Mouse (Mus musculus) 3134 (cell line): ENCODE data around the gene Nsl1.
A peak's percentile ranks its signal among the peaks of the same experiment; 100 is the strongest.
"Not testable (repeated sequence)": the region's sequence is repeated elsewhere in the genome, so short reads cannot be mapped to it uniquely, and the experiment has no call there.

Experiments used
- DNase-seq: peaks from one replicate; pipeline ENCODE4 v3.0.0-alpha.2; 2011; ENCODE audit warnings: low spot score; ENCODE audit not compliant: insufficient read length; ENCODE audit errors: extremely low read depth

Nsl1 gene

GRCm38 (mm10) chr1:191062781-191063485 is at the start of gene Nsl1, which contains the start of gene Tatdn3:
Gene Nsl1, plus strand, starts transcription at chr1:191063012.
Gene Tatdn3, minus strand, starts transcription at chr1:191062932.
- DNase-seq, result peak; percentile 92

DNA sequence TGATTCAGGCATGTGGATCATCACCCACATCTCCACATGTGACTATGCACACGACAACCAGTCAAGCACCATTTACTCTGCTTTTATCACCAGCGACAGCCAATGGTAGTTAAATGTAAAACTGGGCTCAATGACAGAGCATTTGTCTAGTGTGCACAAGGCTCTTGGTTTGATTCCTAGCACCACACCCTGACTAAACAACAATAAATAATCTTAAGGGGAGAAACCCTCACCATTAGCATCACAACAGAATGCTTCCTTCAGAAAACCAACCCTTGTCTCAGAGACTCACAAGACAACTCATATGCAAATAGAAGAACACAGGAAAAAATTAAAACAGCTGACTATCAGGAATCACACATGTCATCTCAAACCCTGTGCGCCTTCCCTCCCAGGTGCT is 48.5 kb upstream of the Nsl1 start:
- DNase-seq, result no peak

DNA sequence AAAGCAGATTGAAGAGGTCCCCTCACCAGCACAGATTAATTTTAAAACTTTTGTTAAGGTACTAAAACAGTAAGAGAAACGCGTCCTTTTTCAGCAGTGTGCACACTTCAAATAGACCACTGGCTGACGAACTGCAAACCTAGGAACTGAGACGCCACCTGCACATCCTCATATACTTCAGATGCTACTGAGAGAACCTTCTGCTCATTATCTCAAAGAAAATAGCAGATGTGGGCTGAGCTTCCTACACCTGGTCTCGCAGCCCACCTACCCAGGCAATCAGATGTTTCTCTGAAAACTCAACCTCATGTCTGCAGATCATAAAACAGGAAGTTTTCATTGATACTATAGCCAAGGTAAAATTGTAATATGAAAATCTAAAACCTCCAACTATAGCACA is 43.0 kb upstream of the Nsl1 start:
- no peak for DNase-seq

DNA sequence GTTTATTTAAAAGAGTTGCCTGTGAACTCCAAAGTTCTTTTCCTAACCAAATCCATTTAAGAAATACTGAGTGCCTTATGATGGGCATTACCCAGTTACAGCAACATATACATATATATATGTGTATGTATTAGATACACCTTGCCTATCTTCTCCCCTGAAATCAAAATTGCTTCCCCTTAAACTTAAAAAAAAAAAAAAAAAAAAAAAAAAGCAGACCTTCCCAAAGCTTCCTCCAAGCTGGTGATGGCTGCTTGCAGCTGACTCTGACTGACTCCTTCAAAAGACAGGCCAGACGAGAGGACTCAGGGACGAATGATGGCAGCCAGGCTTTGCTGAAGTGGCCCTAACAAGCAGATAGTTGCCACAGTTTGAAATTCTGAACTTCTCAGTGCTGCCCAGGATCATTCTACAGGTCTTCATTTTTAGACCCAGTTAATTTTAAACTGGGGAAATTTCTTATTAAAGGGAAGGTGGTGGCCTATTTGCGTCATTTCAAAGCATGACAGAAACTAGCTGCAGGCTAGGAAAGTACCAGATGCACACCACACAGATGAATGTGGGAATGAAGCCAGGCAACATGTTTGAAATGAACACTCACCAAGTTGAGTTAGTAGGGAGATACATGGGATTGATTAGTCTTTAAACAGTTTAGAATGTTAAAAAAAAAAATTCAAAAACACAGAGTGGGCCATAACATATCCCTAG is 42.4 kb upstream of the Nsl1 start:
- DNase-seq, result no peak

DNA sequence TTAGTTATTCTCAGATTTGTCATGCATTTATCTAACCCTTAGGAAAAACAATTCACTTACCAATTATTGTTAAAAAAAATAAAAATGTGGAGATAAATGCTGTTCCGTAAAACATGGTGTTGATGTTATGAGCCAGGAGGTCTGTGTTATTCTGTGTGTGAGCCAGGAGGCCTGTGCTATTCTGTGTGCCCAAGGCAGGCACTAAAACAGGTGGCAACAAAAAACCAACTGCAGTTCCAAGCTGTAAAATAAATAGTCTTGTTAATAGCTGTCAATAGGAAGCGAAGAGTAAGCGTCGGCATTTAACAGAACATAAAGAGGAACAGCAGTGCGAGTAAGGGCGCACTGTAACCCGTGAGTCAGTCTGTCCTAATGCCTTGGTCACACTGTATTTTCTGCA is 41.8 kb upstream of the Nsl1 start:
- DNase-seq, result no peak

DNA sequence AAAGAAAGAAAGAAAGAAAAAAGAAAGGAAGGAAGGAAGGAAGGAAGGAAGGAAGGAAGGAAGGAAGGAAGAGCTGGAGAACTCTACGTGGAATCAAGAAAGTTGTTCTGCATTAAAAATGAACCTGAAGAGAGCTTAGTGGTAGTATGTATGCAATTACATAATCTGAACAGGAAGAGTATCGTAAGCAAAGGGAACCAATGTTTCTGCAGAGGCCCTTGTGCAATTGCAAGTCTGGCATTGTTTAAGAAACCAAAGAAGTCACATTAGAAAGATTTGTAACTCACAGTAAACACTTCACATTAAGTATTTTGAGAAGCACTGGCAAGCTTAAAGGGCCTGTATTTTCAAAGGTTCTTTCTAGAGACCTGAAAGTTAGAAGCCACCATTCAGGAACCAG is 39.7 kb upstream of the Nsl1 start:
- no peak for DNase-seq

- not testable (repeated sequence) for DNase-seq
Measured at GRCm38 (mm10) chr1:191023806-191024205, 39.0 kb upstream of the Nsl1 start.

- peak; percentile 77 for DNase-seq
Measured at GRCm38 (mm10) chr1:191025016-191026012, 37.5 kb upstream of the Nsl1 start.

- DNase-seq, result peak; percentile 99
Measured at GRCm38 (mm10) chr1:191026021-191026713, 36.6 kb upstream of the Nsl1 start, which contains the start of gene Flvcr1. Gene Flvcr1, minus strand, starts transcription at chr1:191026158.

DNA sequence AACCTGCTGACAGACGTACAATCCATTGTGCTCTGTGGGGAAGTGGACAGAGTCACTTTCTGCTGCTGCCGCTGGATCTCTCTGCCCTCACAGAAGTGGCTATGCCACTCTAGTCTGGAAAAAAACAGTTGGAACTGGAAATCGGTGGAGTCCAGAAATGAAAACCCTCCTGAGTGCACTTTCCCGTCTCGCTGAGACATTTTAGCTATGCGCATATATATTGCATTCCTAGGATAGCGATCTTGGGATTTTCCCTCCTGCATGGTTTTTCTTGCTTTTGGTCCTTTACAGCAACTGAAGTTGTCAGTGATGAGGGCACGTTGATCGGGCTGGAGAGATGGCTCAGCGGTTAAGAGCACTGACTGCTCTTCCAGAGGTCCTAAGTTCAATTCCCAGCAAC is 32.6 kb upstream of the Nsl1 start:
- no peak for DNase-seq

DNA sequence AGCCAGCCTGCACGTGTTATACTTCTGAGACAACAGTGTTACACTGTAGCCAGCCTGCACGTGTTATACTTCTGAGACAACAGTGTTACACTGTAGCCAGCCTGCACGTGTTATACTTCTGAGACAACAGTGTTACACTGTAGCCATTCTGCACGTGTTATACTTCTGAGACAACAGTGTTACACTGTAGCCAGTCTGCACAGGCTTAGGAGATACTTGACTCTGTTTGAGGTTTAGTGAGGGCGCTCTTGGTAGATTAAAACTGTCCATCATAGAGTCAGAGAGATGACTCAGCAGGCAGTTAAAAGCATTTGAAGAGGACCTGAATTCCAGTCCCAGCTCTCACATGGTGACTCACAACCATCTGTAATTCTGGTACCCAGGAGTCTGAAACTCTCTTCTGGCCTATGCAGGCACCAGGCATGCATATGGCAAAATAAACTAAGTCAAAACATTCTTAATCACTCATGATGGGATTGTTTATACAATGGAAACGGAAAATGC is 31.8 kb upstream of the Nsl1 start:
- DNase-seq, result peak; percentile 67

DNA sequence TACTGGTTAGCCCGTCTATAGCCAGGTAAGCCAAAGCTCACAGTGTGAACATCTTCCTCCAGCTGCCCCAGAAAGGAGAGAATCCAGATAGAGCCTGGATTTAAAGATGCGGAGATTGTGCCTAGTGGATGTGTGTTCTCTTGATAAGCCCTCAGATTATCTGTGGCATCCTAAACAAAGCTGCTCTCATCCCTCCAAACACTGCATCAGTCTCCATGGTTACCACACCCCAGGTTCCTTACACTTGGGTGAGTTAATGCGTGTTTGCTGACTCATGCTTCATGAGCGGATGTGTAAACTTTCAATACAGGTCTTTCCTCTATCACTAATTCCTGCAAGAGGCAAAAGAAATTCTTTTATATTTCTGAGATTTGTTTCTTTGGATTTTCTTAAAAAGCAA is 27.2 kb upstream of the Nsl1 start:
- peak; percentile 30 for DNase-seq

DNA sequence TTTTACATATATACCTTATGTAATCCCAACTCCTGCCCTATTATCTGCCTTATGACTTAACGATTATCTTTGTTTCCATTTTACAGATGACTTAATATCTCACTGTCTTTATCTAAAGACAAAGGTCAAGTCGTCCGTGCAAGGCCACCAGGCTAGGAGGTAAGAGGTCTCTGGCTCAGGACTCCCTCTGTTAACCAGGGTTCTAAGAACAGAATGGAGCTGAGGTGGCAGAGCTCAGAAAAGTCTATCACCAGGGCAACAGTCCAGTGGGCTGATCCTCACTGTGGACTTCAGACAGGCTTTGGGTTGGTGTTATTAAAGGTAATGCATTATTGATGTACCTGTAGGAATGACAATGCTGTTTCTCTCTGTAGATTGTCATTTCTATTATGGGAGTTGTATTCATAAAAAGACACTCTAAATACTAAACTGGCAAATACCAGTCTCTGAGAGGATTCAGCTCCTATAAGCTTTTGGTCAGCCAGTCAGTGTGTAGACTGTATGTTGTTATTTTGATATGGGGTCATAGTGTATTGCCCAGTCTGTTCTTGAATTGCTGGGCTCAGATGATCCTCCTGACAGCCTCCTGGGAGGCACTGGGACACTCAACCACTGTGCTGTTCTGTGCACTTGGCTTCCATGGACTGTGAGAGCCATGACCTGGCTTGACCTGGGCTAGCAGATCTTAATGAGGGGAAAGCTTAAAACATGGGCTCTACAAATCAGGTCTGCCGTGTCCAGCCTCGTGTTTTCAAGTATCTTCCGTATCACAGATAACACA is 26.1 kb upstream of the Nsl1 start, which contains the start of gene Spata45:
Gene Spata45 (plus strand): TSS at position 86 of the 781 bp plus-strand sequence.
- DNase-seq, result no peak

DNA sequence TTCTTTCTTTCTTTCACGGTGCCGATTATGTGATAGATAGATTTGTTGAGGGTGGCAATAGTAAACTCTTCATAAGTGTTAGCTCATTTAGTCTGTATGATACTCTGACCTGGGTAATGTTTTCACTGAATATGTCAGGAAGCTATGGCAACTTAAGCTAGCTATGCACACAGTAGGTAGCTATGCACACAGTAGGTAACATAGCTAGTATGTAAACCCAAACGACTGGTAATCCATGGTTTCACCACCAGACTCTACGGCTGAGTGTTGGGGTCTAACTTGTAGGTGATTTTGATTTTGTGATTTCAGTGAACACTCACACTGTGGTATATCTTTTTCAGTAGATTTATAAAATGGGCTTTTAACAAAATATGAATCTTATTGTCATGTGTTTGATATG is 24.8 kb upstream of the Nsl1 start:
- no peak for DNase-seq

DNA sequence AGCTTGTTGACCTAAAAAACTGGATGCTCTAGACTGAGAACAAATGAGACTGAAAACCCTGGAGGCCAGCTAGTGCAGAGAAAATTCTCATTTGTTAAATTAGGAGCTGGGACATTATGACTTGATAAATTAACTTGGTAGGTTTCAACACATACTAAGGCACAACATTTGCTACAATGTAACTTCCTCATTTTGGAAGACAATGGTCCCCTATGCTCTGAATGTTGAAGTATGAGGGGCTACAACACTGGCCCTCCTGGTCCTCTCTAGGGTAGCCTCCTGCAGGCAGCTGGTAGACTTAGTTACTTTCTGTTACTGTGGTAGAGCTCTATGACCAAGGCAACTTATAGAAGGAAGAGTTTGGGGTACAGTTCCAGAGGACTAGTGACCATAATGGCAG is 21.5 kb upstream of the Nsl1 start:
- no peak for DNase-seq

- DNase-seq, result no peak
Measured at GRCm38 (mm10) chr1:191042106-191042505, 20.7 kb upstream of the Nsl1 start.

DNA sequence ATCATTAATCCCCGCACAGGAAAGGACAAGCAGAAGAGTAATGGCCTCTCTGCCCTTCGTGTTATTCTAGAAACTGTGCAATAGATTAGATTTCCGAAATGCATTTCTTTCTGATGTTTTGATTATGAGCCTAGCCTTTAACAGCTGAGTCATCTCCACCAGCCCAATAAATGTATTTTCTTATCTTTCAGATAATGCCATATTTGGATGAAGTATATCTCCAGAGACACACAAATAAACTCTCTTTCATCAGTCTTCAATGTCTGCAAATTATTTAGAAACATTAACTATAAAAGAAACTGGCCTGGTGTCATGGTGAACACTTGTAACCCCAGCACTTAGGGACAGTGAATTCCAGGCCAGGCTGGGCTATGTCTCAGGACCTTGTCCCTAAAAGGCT is 20.1 kb upstream of the Nsl1 start:
- DNase-seq, result no peak

DNA sequence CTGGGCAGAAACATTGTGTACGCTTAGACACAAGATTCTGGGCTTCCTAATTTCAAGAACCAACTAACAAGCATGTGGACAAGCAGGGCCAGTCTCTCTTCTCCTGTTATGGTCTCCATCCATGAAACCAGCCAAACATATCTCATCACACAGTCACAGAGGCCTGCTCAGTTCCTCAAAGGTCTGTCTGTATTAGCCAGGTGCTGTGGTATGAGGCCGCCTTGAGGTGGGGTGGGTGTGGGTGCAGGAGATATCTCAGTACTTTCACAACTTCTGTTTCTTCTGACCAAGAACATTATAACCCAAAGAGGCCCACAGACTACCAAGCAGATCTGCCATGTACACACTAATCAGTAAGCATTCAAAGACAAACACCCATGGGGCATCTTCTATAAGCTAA is 17.5 kb upstream of the Nsl1 start:
- DNase-seq, result no peak

- DNase-seq, result no peak
Measured at GRCm38 (mm10) chr1:191046231-191046824, 16.5 kb upstream of the Nsl1 start.
